1 mouse cellular context compared by ENCODE assay signal in the genomic region with DNA sequence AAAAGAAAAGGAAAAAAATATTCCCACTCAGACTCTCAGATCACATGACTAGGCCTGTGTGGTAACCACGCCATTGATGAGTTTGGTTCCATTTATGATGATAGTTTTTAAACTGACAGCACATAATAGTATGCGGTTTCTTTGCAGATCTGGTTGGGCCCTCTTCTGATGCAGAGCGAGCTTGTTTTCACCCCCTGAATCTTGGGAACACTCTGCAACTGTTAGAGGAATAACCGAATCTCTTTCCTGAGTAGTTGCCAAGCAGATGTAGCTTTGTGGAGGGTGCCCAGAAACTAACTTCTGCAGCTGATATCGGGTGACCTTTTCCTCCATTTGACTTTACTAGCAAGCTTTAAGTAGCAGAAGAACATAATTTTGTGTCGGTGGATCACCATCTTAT.
TF ChIP-seq lines count a peak whose summit lies in the region.

No protein-coding gene starts in this region.

TF ChIP-seq in MEL, 35 proteins besides CTCF, POLR2A, EP300 and RAD21 (continued from another document):
- 0 out of 2 replicates have a peak, but pooled peaks have one; percentile 19 for TF ChIP-seq USF1 (IDR thresholded peaks at IDR 0.05; ENCODE audit: low read depth, low read length)
